In the genomic region with DNA sequence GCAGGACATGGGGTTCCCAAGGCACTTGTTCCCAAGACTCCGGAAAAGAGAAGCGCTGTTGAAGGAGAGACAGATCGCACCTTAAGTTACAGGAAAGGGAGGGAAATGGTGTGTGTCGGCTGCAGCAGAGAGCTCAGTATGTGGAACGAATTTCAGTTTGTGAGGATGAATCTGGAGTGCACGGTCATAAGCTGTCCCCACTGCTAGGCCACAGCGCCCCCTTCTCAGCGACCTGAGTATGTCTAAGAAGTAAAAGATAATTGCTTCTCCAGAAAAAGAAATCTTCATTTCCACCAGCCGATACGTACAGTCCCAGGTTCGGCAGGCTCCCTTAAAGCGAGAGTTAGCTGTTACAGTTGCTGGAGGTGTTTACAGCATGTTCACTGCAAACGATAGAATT, we compare ENCODE assay signal across 13 mouse cellular contexts. TPM values are rescaled to one million over a fixed set of nuclear protein-coding genes. Genes with fewer than 3 reads are reported as not detected.
DNase-seq lines count a peak whose midpoint lies in the region; ATAC-seq and TF ChIP-seq lines count a peak whose summit lies in the region.
"Had no signal": no experiment of that assay in that cellular context is flagged by ENCODE, and none has a peak within 500 bp of the region (broad histone marks: within the 10 kb centered on the region; RNA-seq: fewer than 3 reads in every experiment).

No protein-coding gene starts in this region.

- H3K4me3 ChIP-seq in forebrain, postnatal 0 days (ENCODE audit: low read depth, low read length), result no peak overlapping the region
- no peak overlapping the region for H3K4me3 ChIP-seq in forebrain, embryonic 11.5 days (ENCODE audit: low read depth, low read length)
- no peak overlapping the region for H3K4me3 ChIP-seq in midbrain, embryonic 13.5 days (replicated peaks)
- no peak overlapping the region for H3K4me3 ChIP-seq in midbrain, embryonic 15.5 days
- H3K4me3 ChIP-seq in midbrain, postnatal 0 days (ENCODE audit: low read depth, low read length), result no peak overlapping the region
- H3K4me3 ChIP-seq: embryonic facial prominence, embryonic 12.5 days; forebrain, embryonic 12.5 days had no signal

- whole genome bisulfite sequencing in forebrain, postnatal 0 days, result 54% methylated on average over 13 of the region's 13 CpGs
- WGBS in forebrain, embryonic 11.5 days, result 65% methylated on average over 13 of the region's 13 CpGs
- 52% methylated on average over 13 of the region's 13 CpGs for WGBS in midbrain, embryonic 13.5 days
- WGBS in midbrain, embryonic 15.5 days, result 55% methylated on average over 13 of the region's 13 CpGs
- 43% methylated on average over 13 of the region's 13 CpGs for WGBS in midbrain, postnatal 0 days

- DNase-seq in forebrain, postnatal 0 days, result peak; percentile 27
- DNase-seq in forebrain, embryonic 11.5 days (ENCODE audit: low spot score), result no peak
- DNase-seq in kidney, postnatal 4 days, result peak; percentile 43 to 61
- no peak for DNase-seq in kidney, postnatal 14 days
- peak; percentile 66 for DNase-seq in midbrain, postnatal 0 days (ENCODE audit: low spot score)
- DNase-seq in retina, postnatal 1 day, result no peak
- DNase-seq: B cell, adult 2 months; cerebellum, adult 9-11 months had no signal

- peaks cover 9% of the 10 kb centered on the region; the same call in 1 of the 2 replicates for H3K4me1 ChIP-seq in forebrain, postnatal 0 days (ENCODE audit: insufficient read depth)
- no peaks in the 10 kb centered on the region for H3K4me1 ChIP-seq in forebrain, embryonic 11.5 days (replicated peaks; ENCODE audit: control insufficient read depth, insufficient read depth, low read length)
- peaks cover 11% of the 10 kb centered on the region for H3K4me1 ChIP-seq in midbrain, embryonic 13.5 days (replicated peaks)
- H3K4me1 ChIP-seq in midbrain, embryonic 15.5 days, result no peaks in the 10 kb centered on the region; the same call in 1 of the 2 replicates
- no peaks in the 10 kb centered on the region for H3K4me1 ChIP-seq in midbrain, postnatal 0 days (ENCODE audit: insufficient read depth, low read length)
- H3K4me1 ChIP-seq: embryonic facial prominence, embryonic 12.5 days had no signal

- no peak overlapping the region for H3K27ac ChIP-seq in forebrain, postnatal 0 days (ENCODE audit: low read depth, low read length)
- no peak overlapping the region for H3K27ac ChIP-seq in forebrain, embryonic 11.5 days (ENCODE audit: low read depth, low read length)
- no peak overlapping the region for H3K27ac ChIP-seq in midbrain, embryonic 13.5 days
- H3K27ac ChIP-seq in midbrain, embryonic 15.5 days, result no peak overlapping the region
- no peak overlapping the region for H3K27ac ChIP-seq in midbrain, postnatal 0 days (ENCODE audit: low read depth, low read length)
- H3K27ac ChIP-seq: embryonic facial prominence, embryonic 12.5 days; forebrain, embryonic 12.5 days had no signal

- peak; percentile 40; the same call in 1 of the 2 replicates for TF ChIP-seq CTCF in forebrain, postnatal 0 days (IDR thresholded peaks at IDR 0.05; ENCODE audit: low read depth)
- peak; percentile 61 for TF ChIP-seq CTCF in midbrain, postnatal 0 days (IDR thresholded peaks at IDR 0.05)

- H3K36me3 ChIP-seq in forebrain, postnatal 0 days (ENCODE audit: insufficient read depth), result 0 out of 2 replicates have a peak, but pooled peaks cover 9% of the 10 kb centered on the region
- H3K36me3 ChIP-seq in forebrain, embryonic 11.5 days (ENCODE audit: control insufficient read depth, insufficient read depth, low read length), result peaks cover 21% of the 10 kb centered on the region
- H3K36me3 ChIP-seq in midbrain, embryonic 13.5 days, result peaks cover 47% of the 10 kb centered on the region
- no peaks in the 10 kb centered on the region for H3K36me3 ChIP-seq in midbrain, embryonic 15.5 days (replicated peaks)
- H3K36me3 ChIP-seq in midbrain, postnatal 0 days (ENCODE audit: insufficient read depth, low read length), result no peaks in the 10 kb centered on the region; the same call in 1 of the 2 replicates

- H3K27me3 ChIP-seq in forebrain, postnatal 0 days (ENCODE audit: insufficient read depth, low read length), result no peaks in the 10 kb centered on the region
- no peaks in the 10 kb centered on the region for H3K27me3 ChIP-seq in forebrain, embryonic 11.5 days (ENCODE audit: control insufficient read depth, insufficient read depth, low read length)
- H3K27me3 ChIP-seq in midbrain, embryonic 13.5 days, result no peaks in the 10 kb centered on the region
- no peaks in the 10 kb centered on the region for H3K27me3 ChIP-seq in midbrain, embryonic 15.5 days (replicated peaks)
- H3K27me3 ChIP-seq in midbrain, postnatal 0 days (ENCODE audit: insufficient read depth, low read length), result no peaks in the 10 kb centered on the region
- H3K27me3 ChIP-seq: embryonic facial prominence, embryonic 12.5 days; forebrain, embryonic 12.5 days had no signal

- H3K4me2 ChIP-seq in forebrain, postnatal 0 days (ENCODE audit: low read depth), result no peak overlapping the region
- H3K4me2 ChIP-seq in forebrain, embryonic 11.5 days (ENCODE audit: low read depth, low read length, severe bottlenecking), result no peak overlapping the region
- H3K4me2 ChIP-seq in midbrain, embryonic 13.5 days (replicated peaks), result no peak overlapping the region
- H3K4me2 ChIP-seq in midbrain, embryonic 15.5 days, result no peak overlapping the region
- 0 out of 2 replicates have a peak overlapping the region, but pooled peaks have one; percentile 9 for H3K4me2 ChIP-seq in midbrain, postnatal 0 days (ENCODE audit: low read depth, low read length, poor library complexity, severe bottlenecking)
- H3K4me2 ChIP-seq: embryonic facial prominence, embryonic 12.5 days; forebrain, embryonic 12.5 days had no signal

- no peak overlapping the region for H3K9ac ChIP-seq in forebrain, postnatal 0 days
- H3K9ac ChIP-seq in forebrain, embryonic 11.5 days (ENCODE audit: low read length), result no peak overlapping the region
- H3K9ac ChIP-seq in midbrain, embryonic 13.5 days (replicated peaks), result no peak overlapping the region
- no peak overlapping the region for H3K9ac ChIP-seq in midbrain, embryonic 15.5 days
- H3K9ac ChIP-seq in midbrain, postnatal 0 days (replicated peaks; ENCODE audit: low read length, poor library complexity, severe bottlenecking), result no peak overlapping the region
- H3K9ac ChIP-seq: embryonic facial prominence, embryonic 12.5 days; forebrain, embryonic 12.5 days had no signal

- 0 out of 2 replicates have a peak, but pooled peaks have one; percentile 15 for ATAC-seq in forebrain, postnatal 0 days
- no peak for ATAC-seq in forebrain, embryonic 11.5 days (replicated peaks; ENCODE audit: low FRiP score)
- 0 out of 2 replicates have a peak, but pooled peaks have one; percentile 24 for ATAC-seq in midbrain, embryonic 13.5 days
- no peak; the same call in 1 of the 2 replicates for ATAC-seq in midbrain, embryonic 15.5 days (replicated peaks)
- ATAC-seq in midbrain, postnatal 0 days (ENCODE audit: low FRiP score), result no peak
- ATAC-seq: intestine, embryonic 16.5 days had no signal

- no peaks in the 10 kb centered on the region for H3K9me3 ChIP-seq in forebrain, postnatal 0 days (ENCODE audit: low read length)
- H3K9me3 ChIP-seq in forebrain, embryonic 11.5 days (ENCODE audit: control insufficient read depth, low read length), result peaks cover 5% of the 10 kb centered on the region; the same call in 1 of the 2 replicates
- no peaks in the 10 kb centered on the region for H3K9me3 ChIP-seq in midbrain, embryonic 13.5 days
- no peaks in the 10 kb centered on the region for H3K9me3 ChIP-seq in midbrain, embryonic 15.5 days
- H3K9me3 ChIP-seq in midbrain, postnatal 0 days (ENCODE audit: low read length), result no peaks in the 10 kb centered on the region

RNA-seq across cellular contexts. Expression of a gene that starts 44.3 kb away (rescaled TPM):
- 16.2 and 19.9 TPM in 2 replicates for total RNA-seq in forebrain, postnatal 0 days (2014; rRNA removed)
- polyA plus RNA-seq in forebrain, postnatal 0 days (2015; fragmentation: Nextera tagmentation; extraction: Ambion mirVana), result 6.2 and 8.0 TPM in 2 replicates
- 39.8 and 43.9 TPM in 2 replicates for polyA plus RNA-seq in forebrain, embryonic 11.5 days (2014; fragmentation: Nextera tagmentation; extraction: Ambion mirVana)
- 17.4 and 19.2 TPM in 2 replicates for polyA plus RNA-seq in midbrain, embryonic 13.5 days (2015; fragmentation: Nextera tagmentation; extraction: Ambion mirVana)
- polyA plus RNA-seq in midbrain, embryonic 15.5 days (2015; fragmentation: Nextera tagmentation; extraction: Ambion mirVana), result 14.2 and 14.5 TPM in 2 replicates
- 19.5 and 22.4 TPM in 2 replicates for total RNA-seq in midbrain, postnatal 0 days (2014; rRNA removed)
- polyA plus RNA-seq in midbrain, postnatal 0 days (2015; fragmentation: Nextera tagmentation; extraction: Ambion mirVana), result 6.2 and 7.2 TPM in 2 replicates

Comparison
In these comparisons a context has a peak if more than half of its experiments do, and no peak if none do; other contexts are left out.
1. ATAC-seq: peak in forebrain, postnatal 0 days (single experiment) and midbrain, embryonic 13.5 days (single experiment); none in forebrain, embryonic 11.5 days (single experiment), midbrain, embryonic 15.5 days (single experiment) and midbrain, postnatal 0 days (single experiment).
2. DNase-seq: peak in forebrain, postnatal 0 days (single experiment), kidney, postnatal 4 days (2 of 2) and midbrain, postnatal 0 days (single experiment); none in forebrain, embryonic 11.5 days (single experiment), kidney, postnatal 14 days (single experiment) and retina, postnatal 1 day (single experiment).